Mouse (Mus musculus) yolk sac, embryonic 10.5 days (tissue): ENCODE data around the gene Dolk.
A peak's percentile ranks its signal among the peaks of the same experiment; 100 is the strongest.

ENCODE experiments used
- DNase-seq: peaks from one replicate; pipeline ENCODE4 v3.0.0-alpha.2; 2017; ENCODE audit warnings: low spot score

Gene Dolk

GRCm38 (mm10) chr2:30250166-30251128, 35.7 kb downstream of the Dolk start:
- no peak for DNase-seq

- no peak for DNase-seq
Measured at GRCm38 (mm10) chr2:30249182-30249581, 37.0 kb downstream of the Dolk start.

- DNase-seq, result no peak
Measured at GRCm38 (mm10) chr2:30247681-30248080, 38.5 kb downstream of the Dolk start.

- DNase-seq, result no peak
Measured at GRCm38 (mm10) chr2:30247036-30247435, 39.1 kb downstream of the Dolk start.

- no peak for DNase-seq
Measured at GRCm38 (mm10) chr2:30244595-30245178, 41.4 kb downstream of the Dolk start.

- no peak for DNase-seq
Measured at GRCm38 (mm10) chr2:30243391-30243790, 42.7 kb downstream of the Dolk start.

GRCm38 (mm10) chr2:30242509-30242908, 43.6 kb downstream of the Dolk start:
- DNase-seq, result peak; percentile 51

GRCm38 (mm10) chr2:30240267-30240666, 45.9 kb downstream of the Dolk start, which contains the start of gene Gm28035:
TSS of gene Gm28035 (plus strand) at chr2:30240567.
- DNase-seq, result no peak

GRCm38 (mm10) chr2:30239777-30240176, 46.4 kb downstream of the Dolk start:
- peak; percentile 20 for DNase-seq

- no peak for DNase-seq
Measured at GRCm38 (mm10) chr2:30238906-30239465, 47.1 kb downstream of the Dolk start.

- no peak for DNase-seq
Measured at GRCm38 (mm10) chr2:30237881-30238280, 48.3 kb downstream of the Dolk start.

- peak; percentile 99 for DNase-seq
Measured at GRCm38 (mm10) chr2:30237199-30237880, 48.8 kb downstream of the Dolk start, which contains the start of gene Lrrc8a. TSS of gene Lrrc8a (plus strand) at chr2:30237715.

GRCm38 (mm10) chr2:30236426-30237198, 49.5 kb downstream of the Dolk start:
- DNase-seq, result no peak

- DNase-seq, result no peak
Measured at GRCm38 (mm10) chr2:30235593-30235992, 50.5 kb downstream of the Dolk start.
